Mouse (Mus musculus): ENCODE results near the gene Cryga.
"Not testable (repeated sequence)": the region's sequence is repeated elsewhere in the genome, so short reads cannot be mapped to it uniquely, and the experiment has no call there.

Gene Cryga

GRCm38 (mm10) chr1:65091566-65091965 is 11.6 kb downstream of the Cryga start:
- DNase-seq (ENCODE audit: low spot score in 2 of 2): no peak

DNA sequence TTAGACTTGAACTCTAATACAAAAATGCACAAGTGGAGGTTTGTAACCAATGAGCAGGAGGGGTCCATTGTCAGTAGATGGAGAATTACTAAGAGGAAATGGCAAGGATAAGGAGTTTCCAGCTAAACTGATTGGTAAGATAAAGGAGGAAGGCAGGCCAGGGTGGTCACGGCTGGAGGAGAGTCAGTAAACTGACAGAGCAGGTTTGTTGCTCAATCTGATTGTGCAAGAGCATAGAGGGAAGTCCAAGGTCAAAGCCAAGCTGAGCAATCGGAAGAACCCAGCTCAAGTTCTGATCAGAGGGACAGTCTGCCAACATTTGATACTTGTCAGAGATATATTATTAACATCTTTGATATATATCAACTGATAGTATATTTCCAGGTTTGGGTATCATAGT is 12.8 kb downstream of the Cryga start:
- DNase-seq (ENCODE audit: low spot score in 2 of 2): no peak

- no peak for DNase-seq (ENCODE audit: low spot score in 2 of 2)
These were observed 14.4 kb downstream of the Cryga start for GRCm38 (mm10) chr1:65088567-65089356.

DNA sequence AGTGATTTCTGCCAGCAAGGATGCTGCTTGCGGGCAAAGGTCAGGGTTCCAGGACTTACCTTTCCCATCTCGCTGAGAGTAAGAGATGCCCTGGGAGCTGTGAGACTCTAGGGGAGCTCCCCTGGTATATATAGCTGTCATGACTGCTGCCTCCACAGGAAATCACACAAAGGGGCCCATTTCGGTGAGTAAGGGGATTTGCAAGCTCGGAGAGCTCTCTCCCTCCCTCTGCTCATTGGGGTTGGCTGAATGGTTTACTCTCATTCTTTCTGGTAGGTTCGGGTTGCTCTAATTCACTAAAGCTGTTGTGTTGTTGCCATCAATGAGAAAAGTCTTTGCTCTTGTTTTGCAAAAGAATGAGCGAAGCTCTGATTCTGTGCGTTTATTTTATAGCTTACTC is 21.0 kb downstream of the Cryga start, which contains the start of gene Crygb:
Gene Crygb, minus strand, starts transcription at position 101 of the 400 bp plus-strand sequence.
- no peak for DNase-seq (ENCODE audit: low spot score in 2 of 2)

DNA sequence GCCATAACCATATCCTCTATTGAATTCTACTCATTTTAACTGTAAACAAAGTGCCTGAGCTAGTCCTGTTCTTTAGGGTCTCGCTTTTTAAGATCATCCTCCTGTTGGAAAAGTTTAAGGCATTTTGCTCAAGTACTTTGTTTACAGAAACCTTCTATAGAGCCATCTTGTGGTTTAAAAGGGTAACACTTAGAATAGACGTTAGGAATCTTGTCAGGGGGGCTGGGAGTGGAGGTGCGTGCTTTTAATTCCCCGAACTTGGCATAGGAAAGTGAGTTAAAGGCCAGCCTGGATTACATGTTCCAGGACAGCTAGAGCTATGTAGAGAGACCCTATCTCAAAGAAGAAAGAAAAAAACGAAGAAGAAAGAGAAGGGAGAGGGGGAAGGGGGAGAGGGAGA is 27.6 kb downstream of the Cryga start:
- DNase-seq (ENCODE audit: low spot score in 2 of 2): no peak

- no peak for DNase-seq (ENCODE audit: low spot score in 2 of 2)
These were observed 29.6 kb downstream of the Cryga start, which contains the start of gene Crygc for GRCm38 (mm10) chr1:65073589-65073988. Crygc (minus strand) TSS chr1:65073689.

- no peak for DNase-seq (ENCODE audit: low spot score in 2 of 2)
These were observed 35.3 kb downstream of the Cryga start for GRCm38 (mm10) chr1:65067842-65068241.

GRCm38 (mm10) chr1:65064201-65064600 is 39.0 kb downstream of the Cryga start:
- DNase-seq (ENCODE audit: low spot score in 2 of 2): no peak

GRCm38 (mm10) chr1:65063352-65063751 is 39.8 kb downstream of the Cryga start, which contains the start of gene Crygd:
Crygd (minus strand) TSS chr1:65063452.
- DNase-seq (ENCODE audit: low spot score in 2 of 2): no peak

GRCm38 (mm10) chr1:65052140-65052539 is 51.0 kb downstream of the Cryga start:
- DNase-seq (ENCODE audit: low spot score in 2 of 2): no peak

- DNase-seq (ENCODE audit: low spot score in 2 of 2): no peak
These were observed 51.5 kb downstream of the Cryga start for GRCm38 (mm10) chr1:65051696-65052095.

- not testable (repeated sequence) for DNase-seq (ENCODE audit: low spot score in 2 of 2)
These were observed 52.2 kb downstream of the Cryga start, which contains the start of gene Cryge for GRCm38 (mm10) chr1:65050952-65051351. Cryge (minus strand) TSS chr1:65051149.
